In the genomic region with DNA sequence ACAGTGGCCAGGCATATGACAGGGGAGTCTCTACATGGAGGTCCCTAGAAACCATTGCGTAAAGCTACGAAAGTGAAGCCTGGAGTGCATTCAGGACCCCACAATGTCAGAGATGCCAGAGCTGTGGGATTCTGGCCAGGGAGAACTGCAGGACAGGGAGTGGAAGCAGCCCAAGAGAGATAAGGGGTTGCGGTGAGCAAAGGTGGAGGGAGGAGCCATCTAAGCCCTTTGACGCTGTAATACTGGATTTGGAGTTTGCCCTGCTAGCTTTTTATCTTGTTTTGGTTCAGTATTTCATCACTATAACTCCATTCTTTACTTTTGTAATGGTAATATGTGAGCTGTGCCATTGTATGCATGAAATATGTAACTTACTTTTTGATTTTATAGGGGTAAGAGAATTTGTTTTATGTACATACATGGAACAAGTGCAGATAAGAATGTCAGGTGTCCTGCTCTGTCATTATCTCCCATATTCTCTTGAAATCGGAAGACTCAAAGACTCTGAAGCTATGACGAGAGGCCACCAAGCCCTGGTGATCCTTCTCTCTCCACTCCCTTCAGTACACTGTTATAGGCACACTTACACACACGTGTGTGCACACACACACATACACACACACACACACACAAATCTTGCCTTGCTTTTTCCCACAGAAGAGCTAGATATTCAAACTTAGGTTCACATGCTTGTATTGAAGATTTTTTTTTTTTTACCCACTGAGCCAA, we compare ENCODE assay signal across 22 mouse cellular contexts. TPM values are rescaled to one million over a fixed set of nuclear protein-coding genes. Genes with fewer than 3 reads are reported as not detected.
"Had no signal": no experiment of that assay in that cellular context is flagged by ENCODE, and none has a peak within 500 bp of the region (broad histone marks: within the 10 kb centered on the region; RNA-seq: fewer than 3 reads in every experiment).

No protein-coding gene starts in this region.

- DNase-seq: kidney, adult 8-10 months; kidney, postnatal 10 days; kidney, postnatal 36 days; liver, embryonic 13.5 days; lung, embryonic 14.5 days; midbrain, embryonic 14.5 days; retina, postnatal 1 day; right cerebral cortex, postnatal 25 days; thymus, adult 2 months; thymus, postnatal 25 days had no signal

- ATAC-seq: hindbrain, postnatal 0 days; inflammation-experienced regulatory T-cells, adult 6 months; lung, postnatal 0 days had no signal

- H3K4me1 ChIP-seq: kidney, embryonic 15.5 days; liver, embryonic 13.5 days; megakaryocyte, embryonic 14.5 days; neural tube, embryonic 12.5 days; neural tube, embryonic 15.5 days had no signal

- H3K27ac ChIP-seq: hindbrain, postnatal 0 days; kidney, embryonic 15.5 days; liver, embryonic 13.5 days; macrophage; neural tube, embryonic 12.5 days; neural tube, embryonic 15.5 days had no signal

- H3K27me3 ChIP-seq: liver, embryonic 13.5 days; neural tube, embryonic 12.5 days had no signal

- H3K9ac ChIP-seq: kidney, embryonic 15.5 days; liver, embryonic 13.5 days; lung, embryonic 14.5 days; neural tube, embryonic 12.5 days; neural tube, embryonic 15.5 days had no signal

- H3K4me2 ChIP-seq: kidney, embryonic 15.5 days; liver, embryonic 13.5 days; lung, embryonic 14.5 days; midbrain, embryonic 11.5 days; neural tube, embryonic 12.5 days; neural tube, embryonic 15.5 days had no signal

- H3K4me3 ChIP-seq: kidney, embryonic 15.5 days; liver, embryonic 13.5 days; megakaryocyte, embryonic 14.5 days; neural tube, embryonic 12.5 days; neural tube, embryonic 15.5 days had no signal

- H3K36me3 ChIP-seq: kidney, embryonic 15.5 days; liver, embryonic 13.5 days; neural tube, embryonic 12.5 days; neural tube, embryonic 15.5 days had no signal

- H3K9me3 ChIP-seq: kidney, embryonic 15.5 days; liver, embryonic 13.5 days; megakaryocyte, embryonic 14.5 days; neural tube, embryonic 12.5 days; neural tube, embryonic 15.5 days had no signal

RNA-seq across cellular contexts. Expression of a gene that starts 53.4 kb away (rescaled TPM):
- polyA plus RNA-seq: limb, embryonic 11.5 days; liver, embryonic 13.5 days; liver, embryonic 16.5 days; lung, postnatal 0 days; macrophage; midbrain, embryonic 11.5 days; neural tube, embryonic 12.5 days; spleen, adult 2 months; thymus, adult 2 months had no signal

RNA-seq across cellular contexts. Expression of a gene that starts 55.9 kb away (rescaled TPM):
- polyA plus RNA-seq: inflammation-experienced regulatory T-cells, adult 6 months; macrophage had no signal
